Mouse (Mus musculus): ENCODE results near the gene Fzd5. TPM values are rescaled to one million over a fixed set of nuclear protein-coding genes. Genes with fewer than 3 reads are reported as not detected.

Gene Fzd5
- 0.91 and 1.1 TPM in 2 replicates for polyA plus RNA-seq (2015; fragmentation: Nextera tagmentation; extraction: Ambion mirVana)

DNA sequence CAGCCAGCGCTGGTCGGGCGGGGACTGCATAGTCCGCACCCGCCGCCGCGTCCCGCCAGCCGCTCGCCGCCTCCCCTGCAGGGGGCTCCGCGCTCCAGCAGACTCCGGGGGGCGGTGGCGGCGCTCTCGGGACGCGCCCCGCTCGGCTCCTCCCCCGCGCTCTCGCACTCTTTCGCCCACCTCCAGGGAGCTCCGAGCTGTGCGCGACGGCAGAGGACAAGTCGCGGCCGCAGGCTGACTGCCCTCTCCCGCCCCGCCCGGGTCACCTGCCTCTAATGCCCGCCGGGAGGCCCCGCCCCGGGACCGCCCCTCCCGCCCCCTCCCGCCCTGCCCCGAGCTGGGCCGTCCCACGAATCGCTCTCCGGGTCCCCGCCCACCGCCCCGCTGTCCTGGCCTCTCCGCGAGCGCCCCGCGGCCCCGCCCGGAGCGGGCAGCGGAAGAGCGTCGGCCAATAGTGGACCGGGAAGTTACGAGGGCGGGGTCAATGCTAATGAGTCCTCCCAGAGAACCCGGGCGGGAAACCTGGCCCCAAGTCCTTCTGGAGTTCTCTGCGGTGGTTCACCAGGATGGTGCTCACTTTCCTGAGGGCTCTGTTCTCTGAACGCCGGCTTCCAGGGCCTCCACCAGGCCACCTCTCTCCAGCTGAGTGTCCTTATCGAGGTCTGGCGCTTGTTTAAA lies at the start of gene Fzd5:
TSS of gene Fzd5 (minus strand) at position 250 of the 678 bp plus-strand sequence.
- peak; percentile 85 for DNase-seq (ENCODE audit: low spot score)

DNA sequence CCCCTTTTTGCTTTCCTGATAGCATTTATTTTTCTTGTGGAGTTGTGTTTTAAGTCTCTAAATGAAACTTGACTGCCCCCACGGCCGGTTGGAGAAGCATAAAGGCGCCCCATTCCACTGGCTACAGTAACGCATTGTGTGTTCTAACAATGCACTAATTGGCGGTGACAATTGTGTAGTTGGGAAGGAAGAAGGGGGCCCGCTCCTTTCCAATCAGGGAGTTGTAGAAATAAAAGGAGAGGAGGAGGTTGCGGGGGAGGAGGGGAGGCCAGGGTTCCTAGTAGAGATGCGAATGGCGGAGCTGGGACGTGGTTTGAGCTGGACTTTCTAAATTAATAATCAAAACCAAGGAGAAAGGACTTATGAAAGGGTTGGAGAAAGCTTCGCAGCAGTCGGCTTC lies 42.3 kb upstream of the Fzd5 start:
- DNase-seq (ENCODE audit: low spot score) = no peak

DNA sequence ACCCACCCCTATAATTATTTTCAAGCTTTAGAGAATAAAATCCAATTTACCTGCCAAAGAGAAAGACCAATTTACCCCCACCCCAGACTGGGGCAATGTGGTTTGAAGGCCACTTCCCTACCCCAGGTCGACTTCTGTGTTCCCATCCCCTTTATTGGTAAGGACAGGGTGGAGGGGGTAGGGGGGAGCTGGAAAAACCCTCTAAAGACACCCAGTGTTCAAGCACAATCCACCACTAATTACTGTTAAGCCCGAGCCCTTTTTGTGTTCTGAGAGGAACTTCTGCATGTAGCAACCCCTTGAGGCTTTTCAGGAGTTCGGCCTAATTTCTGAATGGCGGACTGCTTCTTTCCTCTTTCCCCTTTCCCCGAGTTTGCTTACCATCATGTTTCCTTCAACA lies 41.9 kb upstream of the Fzd5 start:
- no peak for DNase-seq (ENCODE audit: low spot score)

DNA sequence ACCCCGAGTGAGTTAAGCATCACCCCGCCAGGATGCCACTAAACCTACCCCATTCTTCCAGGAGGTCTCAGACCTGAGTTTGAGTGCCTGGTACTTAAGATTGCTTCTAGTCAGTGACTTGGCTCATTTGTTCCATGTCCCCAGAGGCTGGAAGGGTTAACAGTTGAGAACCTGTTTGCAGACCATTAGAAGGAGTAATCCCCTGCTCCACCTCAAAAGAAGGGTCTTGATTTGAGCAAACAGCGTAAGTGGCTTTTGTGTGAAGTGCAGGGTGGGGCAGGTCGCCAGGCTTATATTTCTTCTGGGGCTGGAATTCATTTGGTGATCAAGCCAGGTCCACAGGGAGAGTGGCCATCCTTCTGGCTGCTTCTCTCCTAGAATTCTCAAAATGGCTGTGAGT lies 35.8 kb upstream of the Fzd5 start:
- DNase-seq (ENCODE audit: low spot score) = no peak

DNA sequence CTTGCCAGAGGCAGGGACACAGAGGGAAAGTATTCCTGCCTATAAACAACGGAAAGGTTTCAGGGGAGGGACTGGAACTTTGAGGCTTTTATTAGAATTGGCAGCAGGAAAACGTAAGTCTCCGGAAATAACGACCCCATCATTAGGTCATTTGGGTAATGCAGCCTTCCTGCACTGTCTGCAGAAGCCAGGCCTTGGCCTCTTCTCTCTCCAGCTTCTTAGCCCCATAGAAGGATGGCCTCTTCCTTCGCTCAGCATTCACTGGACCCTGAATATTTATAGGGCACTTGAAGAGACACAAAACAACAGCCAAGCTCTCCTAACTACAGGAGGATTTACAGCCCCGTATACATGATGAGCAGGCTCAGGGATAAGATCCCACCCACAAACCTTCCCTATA lies 32.6 kb upstream of the Fzd5 start:
- DNase-seq (ENCODE audit: low spot score) = no peak

DNA sequence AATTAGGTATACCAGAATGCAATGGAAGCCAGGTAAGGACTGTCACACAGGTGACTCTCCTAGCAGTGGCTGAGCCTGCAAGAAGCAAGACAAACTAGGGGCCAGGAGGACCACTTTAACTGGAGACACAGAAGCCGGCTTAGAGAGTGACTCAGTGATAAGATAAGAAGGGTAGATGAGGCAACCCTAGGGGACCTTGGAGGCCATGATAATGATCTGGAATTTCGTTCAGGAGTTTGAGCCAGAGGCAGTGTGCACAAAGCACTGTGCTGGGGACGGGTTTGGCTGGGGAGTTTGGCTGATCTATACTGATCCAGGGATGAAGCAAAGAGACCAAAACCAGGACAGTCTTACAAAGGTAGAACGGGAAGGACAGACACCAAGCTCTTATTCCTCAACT lies 24.1 kb upstream of the Fzd5 start:
- no peak for DNase-seq (ENCODE audit: low spot score)

DNA sequence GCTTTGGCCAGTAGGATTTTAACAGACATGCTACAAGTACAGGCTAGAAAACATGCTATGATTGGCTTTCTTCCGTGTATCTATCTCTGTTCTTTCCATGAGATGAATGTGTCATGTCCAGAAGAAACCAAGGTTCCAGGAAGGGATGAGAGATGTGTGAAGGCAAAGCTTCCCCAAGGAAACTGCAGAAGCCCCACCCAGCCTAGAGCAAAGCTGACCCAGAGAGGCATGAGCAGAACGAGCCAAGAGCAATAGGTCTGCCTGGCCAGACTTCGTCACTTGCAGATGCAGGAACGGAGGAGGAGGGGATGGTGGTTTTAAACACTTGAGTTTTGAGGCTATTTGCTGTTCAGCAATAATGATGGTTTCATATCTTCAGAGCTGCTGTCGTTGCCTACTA lies 20.2 kb upstream of the Fzd5 start:
- DNase-seq (ENCODE audit: low spot score) = no peak

DNA sequence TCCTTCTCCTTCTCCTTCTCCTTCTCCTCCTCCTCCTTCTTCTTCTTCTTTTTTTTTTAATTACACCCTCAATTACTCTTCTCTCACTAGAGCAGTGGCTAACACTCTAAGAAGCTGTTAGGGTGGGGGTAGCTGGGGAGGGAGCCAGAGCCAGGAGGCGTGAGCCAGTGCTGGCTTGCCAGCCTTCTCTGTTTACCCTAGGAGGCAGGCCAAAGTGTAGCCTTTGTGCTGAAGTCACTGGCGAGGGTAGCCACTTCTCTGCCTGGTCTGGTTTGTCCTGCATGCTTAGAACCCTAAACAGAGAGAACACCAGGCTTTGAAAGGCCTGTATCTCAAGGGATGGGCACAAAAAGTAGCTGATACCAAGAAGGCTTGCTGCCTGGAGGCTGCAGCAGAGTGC lies 19.7 kb upstream of the Fzd5 start:
- no peak for DNase-seq (ENCODE audit: low spot score)

DNA sequence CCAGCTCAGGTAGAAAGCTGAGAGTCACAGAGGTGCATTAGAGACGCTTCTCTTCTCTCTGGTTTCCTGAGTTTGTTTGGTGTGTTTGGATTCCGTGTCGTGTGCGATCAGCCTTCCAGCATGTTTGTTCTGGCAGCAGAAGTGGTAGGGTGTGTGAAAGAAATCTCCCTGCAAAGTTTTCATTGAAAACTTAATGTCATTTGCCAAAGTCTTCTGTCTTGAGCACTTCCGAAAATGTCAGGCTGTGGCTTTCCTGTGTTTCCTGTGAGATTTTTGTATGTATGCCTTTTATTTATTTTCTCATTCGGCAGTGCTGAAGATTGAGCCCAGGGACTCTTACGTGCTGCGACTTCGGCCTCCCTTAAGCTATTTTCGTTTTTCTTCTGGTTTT lies 19.1 kb upstream of the Fzd5 start:
- DNase-seq (ENCODE audit: low spot score) = peak; percentile 23

DNA sequence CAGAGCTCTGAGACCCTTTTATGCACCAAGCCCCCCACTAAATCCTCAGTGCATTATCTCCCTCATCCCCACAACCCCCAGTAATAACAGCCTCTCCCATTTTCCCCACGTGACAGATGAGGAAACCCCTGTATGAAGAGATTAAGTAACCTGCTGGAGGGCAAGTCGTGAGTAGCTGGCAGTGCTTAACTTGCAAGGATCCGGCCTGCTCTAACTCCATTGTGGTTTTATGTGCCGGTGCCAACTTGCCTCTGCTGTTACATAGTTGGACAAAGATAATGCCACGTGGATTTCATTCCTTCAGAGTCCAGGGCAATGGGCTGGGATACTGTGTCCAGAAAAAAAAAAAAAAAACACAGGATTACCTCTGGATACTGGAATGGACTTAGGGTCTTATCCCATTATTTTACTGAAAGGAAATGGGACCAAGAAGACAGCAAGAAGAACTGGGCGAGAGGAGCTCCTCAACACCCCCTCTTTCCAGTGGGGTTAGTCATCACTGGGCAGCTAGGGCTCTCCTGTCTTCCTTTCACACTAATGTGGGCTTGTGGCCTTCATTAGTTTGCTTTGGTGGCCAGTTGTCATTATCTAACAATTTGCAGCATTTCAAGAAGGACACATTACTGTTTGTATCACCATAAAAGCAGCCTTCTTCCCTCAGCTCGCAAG lies 18.6 kb upstream of the Fzd5 start:
- DNase-seq (ENCODE audit: low spot score) = no peak

DNA sequence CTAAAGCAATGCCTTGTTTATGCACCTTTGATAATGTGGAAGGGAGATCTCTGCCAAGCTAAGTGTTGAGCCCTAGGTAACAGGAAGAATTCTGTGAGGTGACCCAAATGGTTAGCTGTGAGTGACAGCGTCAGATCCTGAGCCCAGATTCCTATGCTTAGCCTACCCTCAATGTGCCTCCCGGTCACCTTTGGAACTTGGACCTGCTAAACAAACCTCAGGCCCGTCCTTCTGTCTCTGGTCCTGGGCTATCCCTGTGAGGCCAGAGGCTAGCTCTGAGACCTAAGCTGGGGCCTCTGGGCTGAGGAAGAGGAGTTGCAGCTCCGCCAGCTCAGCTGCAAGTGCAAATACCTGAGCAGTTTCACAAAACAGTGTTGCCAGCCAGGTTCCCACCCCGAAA lies 17.1 kb upstream of the Fzd5 start:
- no peak for DNase-seq (ENCODE audit: low spot score)

DNA sequence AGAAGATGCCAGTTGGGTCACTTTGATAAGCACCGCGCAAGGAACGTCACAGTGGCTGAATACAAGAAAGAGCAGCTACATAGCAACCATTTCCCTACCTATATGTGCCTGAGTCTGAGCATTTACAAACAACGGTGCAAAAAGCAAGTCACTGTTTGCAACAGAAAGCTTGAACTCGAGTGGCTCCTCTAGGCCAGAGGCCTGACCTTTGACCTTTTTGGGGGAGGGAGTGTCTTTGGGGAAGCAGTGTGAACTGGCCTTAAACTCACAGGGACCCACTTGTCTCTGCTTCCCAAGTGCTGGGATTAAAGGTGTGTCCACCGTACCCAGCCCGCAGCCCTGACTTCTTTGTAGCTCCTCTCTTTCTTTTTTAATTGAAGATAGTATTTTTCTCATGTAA lies 16.1 kb upstream of the Fzd5 start:
- no peak for DNase-seq (ENCODE audit: low spot score)

DNA sequence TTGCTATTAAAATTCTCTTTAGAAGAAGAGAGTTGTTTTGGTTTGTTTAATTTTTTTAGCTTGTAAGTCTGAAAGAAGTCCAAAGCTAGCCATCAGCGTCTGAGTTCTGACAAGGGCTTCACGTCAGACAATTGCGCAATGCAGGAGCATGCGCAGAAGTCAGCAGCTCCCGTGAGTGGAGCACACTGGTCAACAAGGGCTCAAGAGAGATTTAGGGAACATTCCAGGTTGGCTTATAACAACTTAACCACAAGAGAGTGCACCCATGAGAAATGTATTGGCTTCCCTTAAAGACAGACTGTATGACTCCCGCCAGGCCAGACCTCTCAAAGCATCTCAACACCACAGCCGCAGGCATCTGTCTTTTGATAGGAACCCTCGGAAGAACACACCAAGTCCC lies 15.6 kb upstream of the Fzd5 start:
- DNase-seq (ENCODE audit: low spot score) = no peak

DNA sequence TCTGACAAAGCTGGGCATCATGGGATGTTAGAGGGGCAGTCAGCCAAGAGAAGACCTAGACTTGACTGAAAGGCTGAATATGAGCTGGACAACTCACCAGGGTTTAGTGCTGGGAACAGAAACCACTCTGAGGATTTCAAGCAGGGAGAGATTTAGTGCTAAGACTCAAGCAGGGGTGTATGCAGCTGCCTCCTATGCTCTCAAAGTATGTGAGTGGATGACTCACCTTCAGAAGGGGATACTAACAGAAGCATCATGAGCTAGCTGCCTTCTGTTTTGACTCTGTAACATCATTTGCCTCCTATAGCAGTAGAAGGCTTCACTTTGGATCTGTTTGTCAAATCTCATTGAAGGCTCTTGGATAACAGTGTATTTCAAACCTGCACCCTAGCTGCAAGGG lies 7.1 kb upstream of the Fzd5 start:
- DNase-seq (ENCODE audit: low spot score) = no peak

DNA sequence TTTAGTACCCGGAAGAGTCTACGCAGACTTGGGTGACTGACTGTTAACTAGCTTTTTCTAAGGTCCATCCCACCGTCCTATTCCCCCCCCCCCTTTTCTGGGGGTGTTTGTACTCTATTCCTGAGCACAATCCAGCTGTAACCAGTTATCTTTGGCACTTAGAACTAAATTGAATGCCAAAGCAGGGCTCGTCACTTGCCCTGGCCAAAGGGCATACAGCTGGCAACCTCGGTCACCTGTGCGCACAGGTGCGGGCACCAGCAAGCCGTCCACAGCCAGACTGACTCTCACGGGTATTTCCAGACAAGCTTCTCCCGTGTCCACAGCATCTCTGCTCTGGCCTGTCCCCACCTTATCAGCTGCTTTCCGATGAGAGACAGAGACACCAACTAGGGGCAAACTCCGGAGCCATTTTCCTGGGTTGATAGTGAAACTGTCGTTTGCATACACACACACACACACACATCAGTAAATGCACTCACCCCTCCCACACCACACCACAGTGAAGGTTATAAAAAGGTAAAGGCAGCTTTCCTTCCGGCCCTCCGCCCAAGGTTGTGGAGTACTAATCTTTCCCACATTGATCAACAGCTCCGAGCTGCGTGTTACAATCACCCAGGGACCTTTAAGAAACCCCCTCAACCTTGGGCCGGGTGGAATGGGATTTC lies 5.3 kb upstream of the Fzd5 start:
- no peak for DNase-seq (ENCODE audit: low spot score)

DNA sequence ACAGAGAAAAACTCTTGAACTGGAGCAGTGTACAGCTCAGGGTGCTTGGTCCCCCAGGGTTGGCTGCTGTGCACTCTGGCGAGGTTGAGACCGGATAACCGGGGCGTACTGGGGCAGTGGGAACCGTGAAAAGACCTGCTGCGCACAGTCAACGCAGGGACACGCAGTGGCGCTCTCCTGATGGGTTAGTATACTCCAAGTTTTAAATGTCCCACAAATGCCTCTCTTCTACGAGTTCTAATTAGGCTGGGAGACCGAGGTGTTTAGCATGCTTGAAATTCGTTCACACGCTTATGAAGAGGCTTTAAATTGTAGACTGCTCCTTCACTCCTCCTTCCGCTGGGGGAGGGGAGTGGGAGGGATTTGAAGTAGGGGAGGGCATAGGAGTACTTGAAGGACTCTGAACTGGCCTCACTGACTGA lies 1.1 kb upstream of the Fzd5 start:
- DNase-seq (ENCODE audit: low spot score) = peak; percentile 61

DNA sequence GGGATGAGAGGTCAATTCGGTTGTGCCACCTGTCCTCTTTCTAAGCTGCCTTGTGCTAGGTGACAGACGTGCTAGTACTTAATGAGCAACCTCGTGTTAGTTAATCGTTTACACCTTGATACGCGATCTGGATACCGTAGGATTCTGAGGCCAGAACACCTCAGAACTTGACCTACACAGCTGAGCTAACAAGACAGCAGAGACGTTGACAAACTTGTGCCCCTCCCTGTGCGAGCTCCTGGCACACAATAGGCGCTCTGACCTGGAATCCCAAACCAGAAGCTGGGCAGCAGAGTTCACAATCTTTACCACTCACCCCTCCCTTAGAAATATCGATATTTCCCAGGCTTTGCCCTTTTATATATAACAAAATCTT lies 617 bp upstream of the Fzd5 start:
- DNase-seq (ENCODE audit: low spot score) = no peak

DNA sequence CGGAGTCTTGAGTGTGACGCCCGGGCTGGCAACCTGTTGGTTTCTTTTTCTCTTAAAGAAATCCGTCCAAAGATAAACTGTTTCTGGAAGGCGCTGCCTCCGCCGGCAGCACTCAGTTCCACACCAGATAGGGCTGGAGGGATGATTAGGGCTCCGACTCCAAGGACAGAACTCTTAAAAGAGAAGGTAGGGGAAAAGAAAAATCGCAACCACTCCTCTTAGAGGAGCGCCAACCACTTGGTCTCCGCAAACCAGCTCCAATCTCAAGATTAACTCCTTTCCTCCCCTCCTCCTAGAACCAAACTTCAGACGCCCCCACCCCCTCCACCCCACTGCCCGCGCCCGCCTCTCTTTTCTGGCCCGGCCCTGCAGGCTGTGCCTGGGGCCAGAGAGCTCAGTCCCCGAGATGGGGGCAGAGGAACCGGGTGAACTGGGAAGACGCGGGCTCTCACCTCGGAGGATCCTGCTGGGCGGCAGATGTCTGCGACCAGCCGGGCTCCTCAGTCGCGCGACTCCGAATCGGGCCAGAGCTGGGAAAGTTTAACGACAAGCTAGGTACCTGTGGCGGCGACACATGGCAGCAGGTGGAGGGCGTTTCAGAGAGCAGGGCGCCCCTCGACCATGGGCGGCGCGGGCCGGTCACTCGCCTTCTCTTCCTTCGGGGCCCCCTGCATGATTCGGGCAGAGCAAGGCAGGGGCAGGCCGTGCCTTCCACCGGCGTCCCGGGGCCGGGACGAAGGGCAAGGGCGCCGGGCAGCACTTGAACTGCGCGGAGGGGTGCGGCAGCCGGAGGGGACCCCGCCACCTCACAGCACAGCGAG lies 660 bp downstream of the Fzd5 start:
- DNase-seq (ENCODE audit: low spot score) = peak; percentile 4

DNA sequence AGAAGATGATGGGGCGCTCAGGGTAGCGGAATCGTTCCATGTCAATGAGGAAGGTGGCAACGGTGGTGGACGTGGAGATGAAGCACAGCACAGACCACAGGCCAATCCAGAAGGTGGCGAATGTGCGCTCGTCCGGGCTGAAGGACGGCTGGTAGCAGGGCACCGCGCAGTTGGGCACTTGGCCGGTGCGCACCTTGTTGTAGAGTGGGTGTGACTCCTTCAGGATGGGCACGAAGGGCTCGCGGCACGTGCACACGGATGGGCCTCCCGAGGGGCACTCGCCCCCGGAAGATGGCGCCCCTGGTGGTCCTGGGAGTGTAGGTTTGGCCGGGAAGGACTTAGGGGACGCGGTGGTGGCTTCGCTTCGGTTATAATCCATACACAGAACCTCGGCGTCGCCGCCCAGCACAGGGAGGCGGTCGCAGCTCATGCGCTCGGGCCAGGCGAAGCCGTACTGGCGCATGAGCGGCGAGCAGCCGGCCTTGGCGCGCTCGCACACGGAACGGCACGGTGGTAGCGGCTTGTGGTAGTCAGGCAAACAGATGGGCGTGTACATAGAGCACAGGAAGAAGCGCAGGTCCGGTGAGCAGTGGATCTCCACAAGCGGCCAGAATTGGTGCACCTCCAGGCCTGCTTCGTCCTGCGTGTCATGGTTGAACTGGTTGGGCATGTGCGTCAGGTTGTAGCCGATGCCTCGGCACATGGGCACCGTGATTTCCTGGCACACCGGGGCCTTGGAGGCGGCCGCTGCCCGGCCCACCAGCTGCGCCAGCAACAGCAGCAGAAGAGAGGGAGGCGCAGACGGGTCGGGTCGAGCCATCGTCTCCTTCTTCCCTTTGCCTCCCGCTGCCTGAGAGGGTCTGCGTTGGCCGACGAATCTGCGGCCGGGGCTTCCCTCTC lies 1.5 kb downstream of the Fzd5 start:
- DNase-seq (ENCODE audit: low spot score) = peak; percentile 53

DNA sequence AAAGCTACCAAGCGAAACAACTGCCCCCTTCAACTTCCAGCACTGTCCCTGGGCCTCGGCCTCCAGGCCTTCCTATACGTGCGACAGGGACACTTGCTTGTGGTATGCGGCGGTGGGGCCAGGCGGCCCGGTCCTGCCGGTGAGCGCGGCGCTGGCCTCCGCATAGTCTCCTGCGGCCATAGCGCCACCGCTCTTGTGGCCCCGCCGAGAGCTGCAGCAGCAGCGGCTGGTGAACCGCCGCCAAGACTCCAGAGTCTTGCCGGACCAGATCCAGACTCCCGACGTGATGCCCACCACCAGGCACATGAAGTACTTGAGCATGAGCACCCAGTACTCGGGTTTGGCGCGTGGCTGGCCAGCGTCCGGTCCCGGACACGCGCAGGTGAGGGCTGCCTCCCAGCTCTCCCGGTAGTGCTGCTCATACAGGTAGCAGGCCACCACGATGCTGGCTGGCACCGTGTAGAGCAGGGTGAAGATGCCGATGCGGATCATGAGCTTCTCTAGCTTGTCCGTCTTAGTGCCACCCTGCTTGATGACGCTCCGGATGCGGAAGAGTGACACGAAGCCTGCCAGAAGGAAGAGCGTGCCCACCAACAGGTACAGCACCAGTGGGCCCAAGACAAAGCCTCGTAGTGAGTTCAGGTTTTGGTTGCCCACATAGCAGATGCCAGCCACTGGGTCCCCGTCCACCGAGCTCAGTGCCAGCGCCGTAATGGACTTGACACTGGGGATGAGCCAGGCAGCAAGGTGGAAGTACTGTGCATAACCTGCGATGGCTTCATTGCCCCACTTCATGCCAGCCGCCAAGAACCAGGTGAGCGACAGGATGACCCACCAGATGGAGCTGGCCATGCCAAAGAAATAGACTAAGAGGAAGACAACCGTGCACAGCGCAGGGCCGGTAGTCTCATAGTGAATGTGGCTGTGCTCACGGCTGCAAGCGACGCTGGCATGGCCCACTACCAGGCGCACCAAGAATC lies 2.5 kb downstream of the Fzd5 start:
- no peak for DNase-seq (ENCODE audit: low spot score)

All from thymus, postnatal 0 days (tissue).